Mouse (Mus musculus) cerebellum, postnatal 10 days (tissue): ENCODE measurements at regions not wholly inside any gene's neighbourhood (a gene's known extent, or its start where the extent isn't known, plus 50 kb on each side); places are given as distances from the start of the nearest gene placed in this dataset.

Experiments used
- DNase-seq, 2 experiments: peaks; one replicate each; pipeline ENCODE4 v3.0.0; 2021; ENCODE audit warnings: mixed read lengths in 2 of 2

DNA sequence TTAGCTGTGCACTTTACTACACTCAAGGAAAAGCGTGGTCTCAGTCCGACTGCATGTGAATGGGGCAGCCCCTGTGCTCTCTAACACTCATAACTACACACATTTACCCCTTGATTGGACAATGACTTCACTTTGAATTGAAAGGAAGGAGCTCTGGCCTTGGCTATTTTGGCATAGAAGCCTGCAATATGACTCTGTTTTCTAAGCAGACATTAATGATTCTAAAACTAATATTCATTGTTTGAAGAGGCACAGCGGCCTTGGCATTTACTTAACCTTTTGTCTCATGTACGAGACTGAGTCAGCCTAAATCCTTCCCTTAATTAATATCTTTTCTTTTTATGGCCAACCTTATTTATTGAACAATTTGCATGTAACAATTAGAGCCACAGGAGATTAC is 879.9 kb downstream of the 5730522E02Rik start:
- no peak for DNase-seq

DNA sequence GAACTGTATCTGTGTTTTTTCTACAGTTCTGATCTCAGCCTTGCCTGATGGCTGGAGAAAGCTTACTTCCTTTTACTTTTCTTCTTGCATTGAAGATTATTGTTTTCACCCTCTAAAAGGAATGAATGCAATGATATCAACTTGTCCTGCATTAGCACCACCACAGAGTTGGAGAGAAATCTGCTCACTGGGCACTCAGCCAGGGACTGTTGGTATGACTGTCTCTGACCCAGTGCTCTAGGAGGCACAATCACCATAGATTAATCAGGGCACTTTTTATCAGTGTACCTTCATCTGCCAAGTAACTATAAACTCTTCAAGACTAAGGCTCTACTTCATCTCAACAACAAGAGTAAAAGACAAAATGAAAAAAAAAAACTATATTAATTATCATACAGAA is 888.1 kb downstream of the 5730522E02Rik start:
- DNase-seq = peak; percentile 69 to 77

DNA sequence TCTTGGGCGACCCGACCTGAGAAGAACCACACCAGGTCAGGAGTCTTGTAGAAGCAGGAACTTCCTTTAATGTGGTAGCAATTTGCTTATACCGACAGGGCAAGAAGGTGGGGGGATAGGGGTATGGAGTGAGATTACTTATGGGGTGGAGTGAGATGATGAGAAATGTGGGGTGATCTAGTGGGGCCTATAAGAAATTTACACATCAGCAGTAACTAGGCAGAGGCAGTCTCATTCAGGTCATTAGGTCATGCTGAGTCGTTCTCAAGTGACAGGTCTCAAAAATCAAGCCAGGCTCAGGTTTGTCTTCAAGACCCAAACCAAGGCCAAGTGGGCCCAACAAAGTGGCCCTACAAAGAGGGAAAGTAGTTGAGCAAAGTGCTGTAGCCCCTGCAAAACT is 889.1 kb downstream of the 5730522E02Rik start:
- no peak for DNase-seq

DNA sequence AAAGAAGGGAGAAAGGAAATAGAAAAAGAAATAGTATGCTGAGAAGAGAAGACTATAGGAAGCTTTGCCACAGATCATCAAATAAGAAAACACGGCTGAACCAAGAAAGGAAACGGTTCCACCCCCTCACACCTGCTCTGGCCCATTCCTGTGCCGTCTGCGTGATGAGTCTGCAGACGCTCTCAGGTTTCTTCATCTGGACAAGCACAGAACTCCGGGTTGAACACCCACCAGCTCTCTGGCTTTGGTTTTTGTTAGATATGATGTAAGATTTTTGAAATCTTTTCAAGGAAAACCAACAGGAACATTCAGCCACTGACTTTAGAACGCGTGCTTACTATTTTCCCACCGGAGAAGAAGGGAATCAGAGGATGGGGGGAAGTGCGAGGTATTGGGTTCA is 895.9 kb downstream of the 5730522E02Rik start:
- no peak for DNase-seq

DNA sequence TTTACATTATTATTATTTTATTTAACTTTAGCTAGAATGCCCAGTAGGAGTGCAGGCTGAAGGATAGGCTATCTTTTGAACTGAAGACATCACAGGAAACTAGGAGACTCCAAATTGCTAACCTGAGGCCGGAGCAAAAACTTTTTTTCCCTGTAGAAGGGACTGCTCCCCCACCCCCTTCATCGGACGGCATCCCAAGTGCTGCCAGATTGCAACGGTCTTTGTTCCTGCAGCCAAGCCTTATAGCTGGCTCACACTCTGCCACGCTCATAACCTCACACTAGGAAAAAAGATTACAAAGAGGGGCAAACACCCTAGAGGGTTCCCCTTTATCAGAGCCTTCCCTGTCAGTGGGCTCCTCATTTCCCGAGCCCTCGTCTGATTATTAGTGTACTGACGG is 896.7 kb downstream of the 5730522E02Rik start:
- peak in 1 of 2 experiments; percentile 42 for DNase-seq

DNA sequence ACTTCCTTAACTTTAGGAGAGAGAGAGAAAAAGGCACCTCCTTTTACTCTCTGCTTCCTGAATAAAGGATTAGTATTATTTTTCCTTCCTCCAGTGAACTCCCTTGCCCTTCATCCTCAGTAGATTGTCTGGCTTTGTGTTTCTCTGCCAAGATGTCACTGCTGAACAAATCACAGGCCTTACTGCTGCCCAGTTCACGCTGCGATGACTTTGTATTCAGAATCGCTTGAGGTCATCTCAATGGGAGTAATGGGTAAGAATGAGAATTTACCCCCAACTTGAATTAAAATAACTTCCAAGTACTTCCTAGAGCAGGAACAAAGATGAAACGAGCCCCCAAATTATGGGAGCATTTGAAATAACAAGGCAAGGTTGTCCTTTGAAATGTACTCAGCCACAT is 897.3 kb downstream of the 5730522E02Rik start:
- peak; percentile 41 to 55 for DNase-seq

DNA sequence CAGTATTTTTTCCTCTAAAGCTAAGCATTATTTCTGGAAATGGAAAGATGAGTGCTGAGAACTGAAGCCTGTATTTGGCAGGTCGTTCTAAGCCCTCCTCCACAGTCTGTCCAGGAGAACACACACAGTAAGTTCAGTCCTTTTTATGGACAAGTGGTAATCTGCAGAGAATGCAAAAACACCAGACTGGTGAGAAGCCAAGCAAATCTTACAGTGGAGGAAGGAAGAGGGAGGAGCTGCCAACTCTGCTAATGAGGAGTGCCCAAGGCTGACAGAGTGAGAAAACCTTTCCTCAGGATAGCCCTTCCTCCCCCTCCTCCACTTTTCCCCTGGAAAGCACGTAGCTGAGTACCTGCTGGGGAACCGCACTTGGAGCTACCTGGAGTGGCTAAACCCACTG is 899.8 kb downstream of the 5730522E02Rik start:
- DNase-seq = peak in 1 of 2 experiments; percentile 17

DNA sequence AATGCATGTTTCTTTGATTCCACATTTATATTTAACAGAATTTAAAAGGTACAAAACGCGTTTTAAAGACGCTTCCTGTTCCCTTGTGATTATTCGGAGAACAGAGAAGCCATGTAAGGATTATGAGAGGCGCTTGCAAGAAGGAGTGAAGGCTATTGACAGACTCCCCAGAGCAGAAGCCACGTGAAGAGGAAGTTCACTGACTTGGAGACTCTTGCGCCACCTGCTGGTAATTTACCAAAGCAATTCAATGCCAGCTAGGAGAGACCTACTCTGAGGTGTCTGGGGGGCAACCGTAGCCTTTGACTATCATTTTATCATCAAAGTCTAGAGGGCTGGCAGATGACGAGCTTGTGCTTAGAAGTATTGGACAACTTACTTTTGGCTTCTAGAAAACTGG is 909.4 kb downstream of the 5730522E02Rik start:
- peak; percentile 88 to 91 for DNase-seq

DNA sequence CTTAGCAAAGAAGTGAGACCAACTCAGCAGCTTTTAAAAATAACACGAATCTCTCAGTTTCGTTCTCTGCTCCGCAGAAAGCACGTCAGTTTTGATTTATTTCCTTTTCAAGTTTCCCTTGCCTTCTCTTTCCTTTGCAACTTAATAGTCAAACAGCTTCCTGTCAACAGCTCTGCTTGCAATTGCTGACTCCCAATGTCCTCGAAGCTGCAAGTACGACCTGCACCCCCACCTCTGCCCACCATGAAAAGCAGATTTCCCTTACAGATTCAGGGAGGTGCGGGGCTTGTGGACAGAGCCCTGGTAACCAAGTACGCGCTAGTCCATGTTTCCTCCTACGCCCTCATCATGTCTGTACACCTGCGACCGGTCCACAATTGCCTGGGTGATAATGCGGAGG is 922.2 kb downstream of the 5730522E02Rik start:
- DNase-seq = no peak

DNA sequence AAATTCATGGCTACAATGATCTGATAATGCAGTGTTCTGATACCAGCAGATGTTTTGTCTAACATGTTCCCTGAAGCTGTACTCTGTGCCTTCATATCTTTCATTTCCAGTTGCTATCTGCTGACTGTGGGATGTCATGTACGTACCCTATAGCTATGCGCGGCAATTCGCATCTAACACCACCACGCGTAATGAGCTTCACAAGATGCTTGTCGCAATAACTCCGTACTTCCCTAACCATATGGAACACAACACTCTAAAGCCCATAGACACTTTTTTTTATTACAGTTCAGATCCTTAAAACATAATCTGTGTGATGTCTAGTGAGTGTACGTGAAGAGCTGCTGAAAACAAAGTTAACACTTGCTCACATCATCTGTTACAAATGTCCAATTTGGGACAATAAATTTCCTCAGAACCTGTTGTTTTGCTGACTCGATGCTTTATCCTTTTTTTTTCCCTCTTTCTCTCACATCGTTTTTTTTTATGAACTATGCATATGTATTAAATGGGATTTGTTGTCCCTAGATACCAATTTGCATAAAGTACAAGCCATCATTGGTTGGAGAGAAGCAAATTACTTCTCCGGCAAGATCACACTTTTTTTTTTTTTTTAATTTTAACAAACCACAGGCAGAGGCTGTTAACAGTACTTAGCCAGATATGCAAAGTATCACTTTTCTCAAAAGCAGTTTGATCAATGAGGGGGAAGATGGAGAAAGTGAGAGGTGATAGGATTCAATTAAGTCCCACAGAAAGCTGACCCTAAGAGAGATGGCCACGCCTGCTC is 922.9 kb downstream of the 5730522E02Rik start:
- DNase-seq = no peak

DNA sequence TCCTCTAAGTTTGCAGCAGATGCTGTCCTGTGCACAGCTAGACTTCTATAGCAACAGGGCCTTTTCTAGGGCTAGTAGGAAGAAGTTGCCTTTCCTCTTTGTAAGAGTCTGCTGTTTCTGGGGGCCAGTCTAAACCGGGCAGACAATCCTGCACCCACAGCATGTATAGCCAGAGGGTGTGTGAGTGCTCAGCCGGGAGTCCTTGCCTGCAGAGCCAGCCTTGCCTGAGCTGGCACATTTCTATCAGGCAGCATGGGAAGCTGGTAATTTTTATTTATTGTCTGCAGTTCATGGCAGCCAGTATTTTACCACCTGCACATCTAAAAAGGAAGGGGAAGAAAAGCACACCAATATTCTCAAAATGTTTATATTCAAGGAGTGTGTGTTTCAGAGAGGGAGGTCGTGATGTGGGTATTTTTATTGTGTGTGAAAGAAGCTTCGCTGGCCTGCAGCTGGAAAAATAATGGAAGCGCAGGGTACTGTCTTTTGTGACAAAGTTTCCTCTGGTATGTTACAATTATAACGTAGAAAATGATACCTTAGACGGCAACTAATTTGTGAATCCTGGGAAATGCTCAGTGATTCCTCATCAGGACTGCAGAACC is 940.5 kb downstream of the 5730522E02Rik start:
- no peak for DNase-seq

DNA sequence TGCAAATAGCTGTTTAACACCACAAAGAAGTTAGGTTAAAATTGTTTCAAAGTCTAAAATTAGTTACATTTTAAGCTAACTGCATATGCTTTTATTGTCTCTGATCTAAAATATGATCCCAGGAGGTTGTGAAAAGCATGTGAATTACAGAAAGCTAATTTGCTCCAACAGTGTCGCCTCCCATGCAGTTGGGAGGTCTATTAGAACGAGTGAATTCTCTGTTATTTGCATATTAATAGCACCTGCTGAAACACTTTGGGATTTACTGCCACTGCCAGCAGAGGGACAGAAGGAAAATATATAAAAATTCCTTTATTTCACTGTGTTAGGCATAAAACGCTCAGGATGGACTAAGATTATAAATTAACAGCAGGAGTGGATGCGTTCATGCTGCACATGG is 947.7 kb downstream of the 5730522E02Rik start:
- no peak for DNase-seq

DNA sequence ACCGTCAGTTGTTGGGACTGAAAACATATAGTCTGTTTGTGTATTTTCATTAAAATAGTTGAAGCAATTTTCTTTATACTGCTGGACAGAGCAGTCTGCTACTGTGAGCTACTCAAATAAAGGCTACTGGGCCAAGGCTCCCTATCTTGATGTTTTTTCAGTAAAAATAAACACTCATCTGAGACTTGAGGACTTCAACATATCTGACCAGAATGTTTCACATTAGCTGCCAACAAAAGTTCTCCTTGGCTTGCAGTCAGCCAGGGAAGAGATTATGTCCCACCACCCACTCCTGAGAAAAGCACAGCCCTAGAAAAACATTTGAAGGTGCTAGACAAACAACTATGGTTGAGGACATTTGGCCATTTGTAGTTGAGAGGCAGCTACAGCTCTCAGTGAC is 950.9 kb downstream of the 5730522E02Rik start:
- no peak for DNase-seq

DNA sequence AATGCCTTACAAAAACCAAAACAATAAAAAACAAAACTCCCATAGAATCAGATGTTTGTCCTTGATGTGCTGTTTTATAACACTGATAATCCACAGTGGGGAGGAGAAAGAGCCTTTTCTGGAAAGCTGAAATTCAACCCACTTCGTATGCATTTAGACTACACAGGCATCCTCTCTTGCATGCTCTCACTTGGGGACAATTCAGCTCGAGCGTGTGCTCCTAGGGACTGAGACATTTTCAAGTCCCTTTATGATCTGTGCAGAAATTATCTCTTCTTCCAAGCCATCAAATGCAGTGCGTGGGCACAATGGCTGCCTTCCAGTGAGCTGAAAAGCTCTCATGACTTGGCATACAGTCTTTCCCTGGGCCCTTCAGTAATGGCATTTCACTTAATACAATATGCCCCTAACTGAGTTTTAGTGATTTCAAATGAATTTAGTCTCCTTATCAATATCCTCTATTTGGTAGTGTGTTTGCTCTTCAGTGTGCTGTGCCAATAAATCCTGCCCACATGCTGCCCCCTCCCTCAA is 977.1 kb downstream of the 5730522E02Rik start:
- DNase-seq = peak; percentile 10 to 13
